Mouse (Mus musculus): Measurements from ENCODE around the gene Rpl5. TPM values are rescaled to one million over a fixed set of nuclear protein-coding genes. Genes with fewer than 3 reads are reported as not detected.

The Rpl5 gene
- polyA plus RNA-seq, 1 experiment from 2014 or later, result 62.6 TPM

GRCm38 (mm10) chr5:107909668-107910067, 9.4 kb downstream of the Rpl5 start:
- no peaks in the 10 kb centered on the region for H3K4me1 ChIP-seq
- H3K9ac ChIP-seq, result no peak overlapping the region
- H3K9me3 ChIP-seq, result no peaks in the 10 kb centered on the region
- 82% methylated on average over 3 of the region's 3 CpGs for WGBS
- ATAC-seq (ENCODE audit: low FRiP score), result no peak
- no peak overlapping the region for H3K4me3 ChIP-seq (replicated peaks)
- H3K36me3 ChIP-seq (replicated peaks), result peaks cover 54% of the 10 kb centered on the region
- no peaks in the 10 kb centered on the region for H3K27me3 ChIP-seq
- H3K4me2 ChIP-seq, result no peak overlapping the region
- no peak overlapping the region for H3K27ac ChIP-seq

DNA sequence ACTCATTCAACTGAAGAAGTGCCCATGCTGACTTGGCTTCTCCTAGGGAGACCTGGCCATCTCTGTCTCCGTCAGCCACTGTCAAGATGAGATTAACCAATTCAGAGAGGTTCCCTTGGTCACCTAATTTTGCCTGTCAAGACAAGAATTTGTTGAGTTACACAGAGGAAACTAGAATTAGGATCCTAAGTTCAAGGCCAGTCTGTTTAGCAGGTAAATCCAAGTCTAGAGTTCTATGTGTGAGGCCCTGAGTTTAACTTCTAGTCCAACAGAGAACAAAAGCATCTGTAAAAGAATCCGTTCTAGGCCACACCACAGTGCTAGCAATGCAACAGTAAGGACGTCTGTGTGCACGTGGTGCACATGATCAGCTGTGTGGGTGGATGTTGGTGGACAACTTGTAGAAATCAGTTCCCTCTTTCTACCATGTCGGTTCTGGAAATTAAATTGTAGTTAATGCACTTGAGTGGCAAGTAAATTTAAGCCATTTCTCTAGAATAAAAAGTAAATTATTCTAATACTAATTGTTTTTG, 9.8 kb downstream of the Rpl5 start:
- no peak overlapping the region for H3K4me3 ChIP-seq (replicated peaks)
- WGBS, result 70% methylated on average over 5 of the region's 5 CpGs
- H3K4me2 ChIP-seq, result no peak overlapping the region
- H3K36me3 ChIP-seq (replicated peaks), result peaks cover 49% of the 10 kb centered on the region
- H3K4me1 ChIP-seq, result no peaks in the 10 kb centered on the region
- H3K9me3 ChIP-seq, result no peaks in the 10 kb centered on the region
- H3K27me3 ChIP-seq, result no peaks in the 10 kb centered on the region
- H3K27ac ChIP-seq, result no peak overlapping the region
- ATAC-seq (ENCODE audit: low FRiP score), result no peak
- H3K9ac ChIP-seq, result no peak overlapping the region

DNA sequence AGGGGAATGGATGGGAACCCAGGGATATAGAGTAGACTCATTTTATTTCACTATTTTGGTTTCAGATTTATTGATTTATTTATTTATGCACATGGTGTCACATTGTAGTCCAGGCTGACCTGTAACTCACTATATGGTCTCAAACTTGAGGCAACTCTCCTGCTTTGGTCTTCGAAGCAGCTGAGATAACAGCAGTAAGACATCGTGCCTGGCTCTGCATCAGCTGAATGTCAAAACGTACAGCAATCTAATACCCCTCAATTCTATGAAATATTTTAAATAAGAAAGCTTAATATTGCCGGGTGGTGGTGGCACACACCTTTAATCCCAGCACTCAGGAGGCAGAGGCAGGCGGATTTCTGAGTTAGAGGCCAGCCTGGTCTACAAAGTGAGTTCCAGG, 10.7 kb downstream of the Rpl5 start:
- Histone ChIP-seq H3K27ac (no peak overlapping the region), H3K36me3 (replicated peaks) (peaks cover 41% of the 10 kb centered on the region), H3K9me3 (no peaks in the 10 kb centered on the region), H3K4me3 (replicated peaks) (no peak overlapping the region), H3K27me3 (no peaks in the 10 kb centered on the region), H3K9ac (no peak overlapping the region), H3K4me2 (no peak overlapping the region), H3K4me1 (no peaks in the 10 kb centered on the region)
- WGBS, result 94% methylated on average over 5 of the region's 5 CpGs
- no peak for ATAC-seq (ENCODE audit: low FRiP score)

DNA sequence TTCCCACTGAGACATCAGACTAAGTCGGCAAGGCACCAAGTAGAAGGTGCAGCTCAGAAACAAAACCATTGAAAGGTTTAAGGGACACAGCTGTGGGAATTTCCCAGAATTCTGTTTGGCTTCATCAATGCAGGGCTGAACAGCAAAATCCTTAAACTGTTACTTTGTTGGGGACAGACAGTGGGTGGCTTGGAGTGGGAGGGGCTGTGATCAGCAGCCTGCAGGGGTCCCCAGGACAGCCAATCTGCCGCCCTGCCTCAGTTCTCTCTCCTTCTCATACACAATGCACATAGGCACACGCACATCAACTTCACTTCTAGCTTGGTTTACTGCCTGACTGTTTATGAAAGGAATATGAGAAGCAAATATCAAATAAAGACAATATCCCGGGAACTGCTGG, 15.0 kb downstream of the Rpl5 start:
- H3K4me3 ChIP-seq (replicated peaks), result no peak overlapping the region
- no peak overlapping the region for H3K4me2 ChIP-seq
- H3K27me3 ChIP-seq, result no peaks in the 10 kb centered on the region
- H3K27ac ChIP-seq, result no peak overlapping the region
- H3K9ac ChIP-seq, result no peak overlapping the region
- no peaks in the 10 kb centered on the region for H3K9me3 ChIP-seq
- H3K36me3 ChIP-seq (replicated peaks), result peaks cover under 1% of the 10 kb centered on the region
- ATAC-seq (ENCODE audit: low FRiP score), result no peak
- H3K4me1 ChIP-seq, result no peaks in the 10 kb centered on the region
- 36% methylated on average over 4 of the region's 4 CpGs for WGBS

GRCm38 (mm10) chr5:107921400-107922252, 21.3 kb downstream of the Rpl5 start:
- Histone ChIP-seq H3K4me1 (no peaks in the 10 kb centered on the region), H3K4me3 (replicated peaks) (no peak overlapping the region), H3K36me3 (replicated peaks) (no peaks in the 10 kb centered on the region), H3K27me3 (no peaks in the 10 kb centered on the region), H3K27ac (no peak overlapping the region), H3K9ac (no peak overlapping the region), H3K4me2 (no peak overlapping the region), H3K9me3 (no peaks in the 10 kb centered on the region)
- ATAC-seq (ENCODE audit: low FRiP score), result no peak
- WGBS, result 69% methylated on average over 2 of the region's 2 CpGs

GRCm38 (mm10) chr5:107922836-107923235, 22.5 kb downstream of the Rpl5 start:
- Histone ChIP-seq H3K4me2 (no peak overlapping the region), H3K4me1 (no peaks in the 10 kb centered on the region), H3K9ac (no peak overlapping the region), H3K36me3 (replicated peaks) (no peaks in the 10 kb centered on the region), H3K27me3 (no peaks in the 10 kb centered on the region), H3K4me3 (replicated peaks) (no peak overlapping the region), H3K9me3 (no peaks in the 10 kb centered on the region), H3K27ac (no peak overlapping the region)
- ATAC-seq (ENCODE audit: low FRiP score), result no peak
- WGBS, result 94% methylated on average over 1 of the region's 1 CpGs

DNA sequence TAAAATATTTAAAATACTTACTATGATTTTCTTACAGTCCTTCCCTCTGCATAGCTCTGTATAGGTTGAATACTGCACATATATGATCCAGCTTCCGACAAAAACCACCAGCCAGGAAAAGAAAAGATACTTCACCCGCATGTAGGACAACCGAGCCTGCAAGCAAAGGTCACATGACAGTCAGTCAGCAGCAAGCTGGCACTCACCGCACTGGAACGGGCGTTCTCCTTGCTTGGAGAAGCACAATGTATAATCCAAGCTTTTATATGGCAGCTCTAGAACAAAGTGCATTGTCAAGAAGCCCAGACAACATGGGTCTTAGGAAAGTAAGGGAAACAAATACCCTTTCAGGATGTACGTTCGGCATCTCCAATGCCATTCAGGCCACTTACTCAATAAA, 24.3 kb downstream of the Rpl5 start:
- no peak overlapping the region for H3K27ac ChIP-seq
- no peak overlapping the region for H3K9ac ChIP-seq
- WGBS, result 78% methylated on average over 8 of the region's 8 CpGs
- no peaks in the 10 kb centered on the region for H3K36me3 ChIP-seq (replicated peaks)
- H3K4me2 ChIP-seq, result no peak overlapping the region
- no peaks in the 10 kb centered on the region for H3K9me3 ChIP-seq
- ATAC-seq (ENCODE audit: low FRiP score), result no peak
- no peaks in the 10 kb centered on the region for H3K4me1 ChIP-seq
- H3K4me3 ChIP-seq (replicated peaks), result no peak overlapping the region
- no peaks in the 10 kb centered on the region for H3K27me3 ChIP-seq

- Histone ChIP-seq H3K4me2 (no peak overlapping the region), H3K9ac (no peak overlapping the region), H3K27ac (no peak overlapping the region), H3K4me3 (replicated peaks) (no peak overlapping the region), H3K27me3 (no peaks in the 10 kb centered on the region), H3K9me3 (no peaks in the 10 kb centered on the region), H3K36me3 (replicated peaks) (no peaks in the 10 kb centered on the region), H3K4me1 (no peaks in the 10 kb centered on the region)
- no peak for ATAC-seq (ENCODE audit: low FRiP score)
- WGBS, result 84% methylated on average over 11 of the region's 11 CpGs
These were observed 26.4 kb downstream of the Rpl5 start for GRCm38 (mm10) chr5:107926550-107927249.

- Histone ChIP-seq H3K27me3 (no peaks in the 10 kb centered on the region), H3K36me3 (replicated peaks) (no peaks in the 10 kb centered on the region), H3K4me2 (no peak overlapping the region), H3K9me3 (no peaks in the 10 kb centered on the region), H3K4me1 (no peaks in the 10 kb centered on the region), H3K9ac (no peak overlapping the region), H3K27ac (no peak overlapping the region), H3K4me3 (replicated peaks) (no peak overlapping the region)
- WGBS, result 47% methylated on average over 2 of the region's 2 CpGs
- no peak for ATAC-seq (ENCODE audit: low FRiP score)
These were observed 32.3 kb downstream of the Rpl5 start for GRCm38 (mm10) chr5:107932556-107932955.

DNA sequence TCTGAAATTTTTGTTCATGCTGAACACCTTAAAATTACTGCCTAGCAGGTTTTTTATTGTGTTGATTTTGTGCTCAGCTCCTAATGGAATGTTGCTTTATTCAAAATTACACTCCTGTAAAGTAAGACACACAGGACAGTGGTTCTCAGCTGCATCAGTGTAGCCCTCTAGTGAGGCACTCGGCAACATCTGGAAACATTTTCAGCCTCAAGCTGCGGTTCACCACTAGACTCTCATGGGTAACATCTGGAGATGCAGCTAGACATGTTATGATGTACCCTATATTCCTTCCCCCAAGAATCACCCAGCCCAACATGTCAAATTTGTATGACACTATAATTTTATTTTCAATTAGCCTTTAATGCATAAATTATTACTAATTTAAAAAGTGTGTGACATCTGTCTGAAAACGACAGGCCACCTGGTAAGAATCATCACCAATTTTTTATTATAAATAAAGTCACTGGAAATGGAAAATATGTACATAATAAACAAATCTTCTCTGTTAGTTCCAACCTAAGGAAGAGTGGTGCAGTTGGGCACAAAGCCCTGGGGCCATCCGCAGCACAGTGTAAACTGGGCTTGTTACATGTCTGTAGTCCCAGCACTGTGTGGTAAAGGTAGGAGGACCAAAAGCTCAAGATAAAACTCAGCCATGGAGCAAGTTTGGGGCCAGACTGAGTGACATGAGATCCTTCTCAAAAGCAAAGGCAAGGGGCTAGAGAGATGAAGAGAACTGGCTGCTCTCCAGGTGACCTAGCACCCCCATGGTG, 33.1 kb downstream of the Rpl5 start:
- Histone ChIP-seq H3K4me3 (replicated peaks) (no peak overlapping the region), H3K27me3 (no peaks in the 10 kb centered on the region), H3K4me1 (no peaks in the 10 kb centered on the region), H3K9ac (no peak overlapping the region), H3K36me3 (replicated peaks) (no peaks in the 10 kb centered on the region), H3K9me3 (no peaks in the 10 kb centered on the region), H3K27ac (no peak overlapping the region), H3K4me2 (no peak overlapping the region)
- no peak for ATAC-seq (ENCODE audit: low FRiP score)
- 80% methylated on average over 4 of the region's 4 CpGs for WGBS

DNA sequence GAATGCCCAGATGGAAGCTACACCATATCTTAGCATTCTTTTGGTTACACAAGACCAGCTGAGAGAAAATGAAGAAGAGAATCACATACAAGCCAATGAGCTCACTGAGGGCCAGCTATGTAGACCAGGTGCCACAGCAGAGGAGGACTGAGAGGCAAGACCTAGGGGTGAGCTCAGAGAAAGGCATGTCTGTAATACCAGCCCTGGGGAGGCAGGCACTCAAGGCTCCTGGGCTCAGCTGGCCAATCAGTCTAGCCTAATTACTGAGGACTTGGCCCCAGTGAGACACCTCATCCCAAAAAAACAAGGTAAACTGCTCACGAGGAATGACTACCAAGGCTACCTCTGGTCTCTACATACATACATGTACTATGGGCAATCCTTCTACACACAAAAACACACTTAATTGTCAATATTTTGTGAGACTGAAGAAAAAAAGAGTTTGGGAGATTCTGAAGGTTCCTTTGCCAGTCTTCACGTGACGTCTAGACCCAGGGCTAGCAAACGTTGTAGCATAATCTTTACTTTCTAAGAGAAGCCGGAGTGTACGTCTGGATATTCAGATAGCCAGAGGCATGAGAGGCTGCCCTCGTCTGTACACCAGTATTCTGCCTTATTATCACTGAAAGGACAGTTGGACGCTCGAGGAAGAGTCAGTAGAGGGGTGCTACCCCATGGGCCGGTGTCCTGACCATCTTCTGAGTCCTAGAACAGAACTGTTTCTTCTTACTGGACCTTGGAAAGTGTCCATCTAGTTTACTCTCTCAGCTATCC, 34.7 kb downstream of the Rpl5 start:
- ATAC-seq (ENCODE audit: low FRiP score), result no peak
- no peaks in the 10 kb centered on the region for H3K36me3 ChIP-seq (replicated peaks)
- no peaks in the 10 kb centered on the region for H3K27me3 ChIP-seq
- H3K9me3 ChIP-seq, result no peaks in the 10 kb centered on the region
- H3K4me2 ChIP-seq, result no peak overlapping the region
- H3K4me3 ChIP-seq (replicated peaks), result no peak overlapping the region
- WGBS, result 86% methylated on average over 10 of the region's 10 CpGs
- H3K4me1 ChIP-seq, result no peaks in the 10 kb centered on the region
- H3K9ac ChIP-seq, result no peak overlapping the region
- no peak overlapping the region for H3K27ac ChIP-seq
